In genomic region chr12:86918361-86918967, GRCm38 (mm10) we compare ENCODE assay signal across 8 mouse cellular contexts. TPM values are rescaled to one million over a fixed set of nuclear protein-coding genes. Genes with fewer than 3 reads are reported as not detected.
DNase-seq lines count a peak whose midpoint lies in the region; ATAC-seq and TF ChIP-seq lines count a peak whose summit lies in the region.

No protein-coding gene starts in this region.

- WGBS in hindbrain, embryonic 10.5 days, result 28% methylated on average over 11 of the region's 11 CpGs
- WGBS in limb, embryonic 14.5 days, result 28% methylated on average over 11 of the region's 11 CpGs
- WGBS in neural tube, embryonic 13.5 days, result 18% methylated on average over 11 of the region's 11 CpGs

- no peaks in the 10 kb centered on the region for H3K36me3 ChIP-seq in hindbrain, embryonic 10.5 days
- H3K36me3 ChIP-seq in limb, embryonic 14.5 days (ENCODE audit: control insufficient read depth, insufficient read depth, low read length), result no peaks in the 10 kb centered on the region
- no peaks in the 10 kb centered on the region for H3K36me3 ChIP-seq in neural tube, embryonic 13.5 days

- H3K9ac ChIP-seq in limb, embryonic 14.5 days (ENCODE audit: low read depth, low read length, severe bottlenecking), result 0 out of 2 replicates have a peak overlapping the region, but pooled peaks have one; percentile 12
- H3K9ac ChIP-seq in neural tube, embryonic 13.5 days, result peak overlapping the region; percentile 58

- DNase-seq in ES-CJ7 (ENCODE audit: low read depth, low spot score), result peak; percentile 73
- DNase-seq in adipocyte (ENCODE audit: low spot score), result peak; percentile 58
- peak; percentile 42 for DNase-seq in hindbrain, embryonic 10.5 days (ENCODE audit: low spot score)
- no peak for DNase-seq in limb, embryonic 14.5 days (ENCODE audit: low spot score)
- no peak for DNase-seq in spleen, postnatal 36 days (ENCODE audit: low spot score in 2 of 2)

- peak overlapping the region; percentile 84 for H3K27ac ChIP-seq in hindbrain, embryonic 10.5 days
- no peak overlapping the region for H3K27ac ChIP-seq in limb, embryonic 14.5 days (replicated peaks; ENCODE audit: low read depth, low read length)
- peak overlapping the region; percentile 92 for H3K27ac ChIP-seq in neural tube, embryonic 13.5 days (replicated peaks)

- TF ChIP-seq POLR2A in limb, embryonic 14.5 days (IDR thresholded peaks at IDR 0.05; ENCODE audit: borderline replicate concordance, extremely low read depth, insufficient read depth, insufficient read length), result no peak

- peak; percentile 39; the same call in 1 of the 2 replicates for ATAC-seq in limb, embryonic 14.5 days (ENCODE audit: low FRiP score, low read depth)
- peak; percentile 54 for ATAC-seq in neural tube, embryonic 13.5 days (ENCODE audit: low read depth)
- ATAC-seq in megakaryocyte-erythroid progenitor cell, adult 5-6 weeks (replicated peaks; ENCODE audit: low FRiP score, low TSS enrichment, poor library complexity, severe bottlenecking), result no peak
- ATAC-seq in erythroid progenitor cell, adult 5-6 weeks (replicated peaks; ENCODE audit: low FRiP score, poor library complexity, severe bottlenecking), result no peak

- no peak overlapping the region for H3K4me3 ChIP-seq in hindbrain, embryonic 10.5 days
- H3K4me3 ChIP-seq in limb, embryonic 14.5 days (replicated peaks; ENCODE audit: low read length), result no peak overlapping the region
- H3K4me3 ChIP-seq in neural tube, embryonic 13.5 days, result no peak overlapping the region

- H3K9me3 ChIP-seq in hindbrain, embryonic 10.5 days, result no peaks in the 10 kb centered on the region
- H3K9me3 ChIP-seq in limb, embryonic 14.5 days (ENCODE audit: control insufficient read depth, low read length), result no peaks in the 10 kb centered on the region
- no peaks in the 10 kb centered on the region for H3K9me3 ChIP-seq in neural tube, embryonic 13.5 days

- H3K4me2 ChIP-seq in limb, embryonic 14.5 days (replicated peaks; ENCODE audit: low read depth, low read length, severe bottlenecking), result no peak overlapping the region
- H3K4me2 ChIP-seq in neural tube, embryonic 13.5 days, result 0 out of 2 replicates have a peak overlapping the region, but pooled peaks have one; percentile 20

- H3K27me3 ChIP-seq in hindbrain, embryonic 10.5 days (ENCODE audit: insufficient read depth, poor library complexity, severe bottlenecking), result peaks cover 18% of the 10 kb centered on the region
- no peaks in the 10 kb centered on the region for H3K27me3 ChIP-seq in limb, embryonic 14.5 days (ENCODE audit: control insufficient read depth, insufficient read depth, low read length)
- H3K27me3 ChIP-seq in neural tube, embryonic 13.5 days, result peaks cover 42% of the 10 kb centered on the region

- peaks cover 65% of the 10 kb centered on the region for H3K4me1 ChIP-seq in hindbrain, embryonic 10.5 days (replicated peaks)
- peaks cover 9% of the 10 kb centered on the region for H3K4me1 ChIP-seq in limb, embryonic 14.5 days (ENCODE audit: control insufficient read depth, insufficient read depth, low read length)
- H3K4me1 ChIP-seq in neural tube, embryonic 13.5 days (replicated peaks), result peaks cover 53% of the 10 kb centered on the region

RNA-seq across cellular contexts. Expression of gene Cipc, which starts 28.4 kb away (rescaled TPM):
- 33.9 and 35.2 TPM in 2 replicates for polyA plus RNA-seq in hindbrain, embryonic 10.5 days (2016; fragmentation: Nextera tagmentation; extraction: Ambion mirVana)
- 31.3 and 40.7 TPM in 2 replicates for polyA plus RNA-seq in limb, embryonic 14.5 days (2012; rRNA removed)
- 20.0 and 21.4 TPM in 2 replicates for polyA plus RNA-seq in limb, embryonic 14.5 days (2014; fragmentation: Nextera tagmentation; extraction: Ambion mirVana)
- polyA plus RNA-seq in neural tube, embryonic 13.5 days (2015; fragmentation: Nextera tagmentation; extraction: Ambion mirVana), result 39.2 and 45.6 TPM in 2 replicates
- 29.2 and 35.6 TPM in 2 replicates for total RNA-seq in megakaryocyte-erythroid progenitor cell, adult 5-6 weeks (2014; fragmentation: Nextera tagmentation)
- total RNA-seq in megakaryocyte-erythroid progenitor cell, adult 5-6 weeks (2017), result 22.0 and 23.0 TPM in 2 replicates
- total RNA-seq in erythroid progenitor cell, adult 5-6 weeks (2015; ENCODE audit: low replicate concordance), result 8.6 and 9.2 TPM in 2 replicates
- 5.8 and 16.4 TPM in 2 replicates for total RNA-seq in erythroid progenitor cell, adult 5-6 weeks (2017; ENCODE audit: low replicate concordance)

RNA-seq across cellular contexts. Expression of gene Irf2bpl, which starts 33.9 kb away (rescaled TPM):
- 20.3 and 34.2 TPM in 2 replicates for polyA plus RNA-seq in hindbrain, embryonic 10.5 days (2016; fragmentation: Nextera tagmentation; extraction: Ambion mirVana)
- polyA plus RNA-seq in limb, embryonic 14.5 days (2012; rRNA removed), result 37.1 and 50.8 TPM in 2 replicates
- 33.9 and 37.0 TPM in 2 replicates for polyA plus RNA-seq in limb, embryonic 14.5 days (2014; fragmentation: Nextera tagmentation; extraction: Ambion mirVana)
- polyA plus RNA-seq in neural tube, embryonic 13.5 days (2015; fragmentation: Nextera tagmentation; extraction: Ambion mirVana), result 59.9 and 60.7 TPM in 2 replicates
- total RNA-seq in megakaryocyte-erythroid progenitor cell, adult 5-6 weeks (2014; fragmentation: Nextera tagmentation), result 0.76 and 0.94 TPM in 2 replicates
- total RNA-seq in megakaryocyte-erythroid progenitor cell, adult 5-6 weeks (2017), result 1.1 and 2.7 TPM in 2 replicates
- 0.72 and 2.5 TPM in 2 replicates for total RNA-seq in erythroid progenitor cell, adult 5-6 weeks (2015; ENCODE audit: low replicate concordance)
- 0.53 and 1.5 TPM in 2 replicates for total RNA-seq in erythroid progenitor cell, adult 5-6 weeks (2017; ENCODE audit: low replicate concordance)

Comparison
In these comparisons a context has a peak if more than half of its experiments do, and no peak if none do; other contexts are left out.
1. DNase-seq: peak in ES-CJ7 (single experiment), adipocyte (single experiment) and hindbrain, embryonic 10.5 days (single experiment); none in limb, embryonic 14.5 days (single experiment) and spleen, postnatal 36 days (0 of 2).
2. ATAC-seq: peak in limb, embryonic 14.5 days (single experiment) and neural tube, embryonic 13.5 days (single experiment); none in megakaryocyte-erythroid progenitor cell, adult 5-6 weeks (single experiment) and erythroid progenitor cell, adult 5-6 weeks (single experiment).